Mouse (Mus musculus) gastrocnemius, postnatal 36 days (tissue): Measurements from ENCODE around the gene Sema4d. TPM values are rescaled to one million over a fixed set of nuclear protein-coding genes. Genes with fewer than 3 reads are reported as not detected.

Experiments
- DNase-seq, 2 experiments: peaks; one replicate each; pipeline ENCODE4 v3.0.0; 2022
- intact Hi-C: fragments of 180-260 bp; cut with DNase I; formaldehyde crosslinking; loops from one replicate; pipeline ENCODE4 v1.15.1; 2025
- total RNA-seq, 2 experiments: library from RNA; stranded (reverse); gene quantifications; 2 replicates each; pipeline ENCODE4 v1.2.3; 2021

Gene Sema4d
- total RNA-seq, 2 experiments from 2014 or later: 123 to 134 TPM

GRCm38 (mm10) chr13:51736007-51736911, 57.3 kb downstream of the Sema4d start:
- intact Hi-C loops: no loop called here
- DNase-seq: no peak

- no peak for DNase-seq
- intact Hi-C loops: loop anchor here (5.0 kb wide), 2 partner anchors 38 to 58 kb away; partner anchors contain the start of gene Sema4d
Measured at GRCm38 (mm10) chr13:51734556-51734955, 59.0 kb downstream of the Sema4d start.

GRCm38 (mm10) chr13:51732097-51732664, 61.4 kb downstream of the Sema4d start:
- no peak for DNase-seq
- intact Hi-C loops: loop anchor here (5.0 kb wide), 2 partner anchors 40 to 60 kb away; partner anchors contain the start of gene Sema4d

- DNase-seq: peak in 1 of 2 experiments; percentile 63
- intact Hi-C loops: loop anchor here (5.0 kb wide), 2 partner anchors 41 to 61 kb away; partner anchors contain the start of gene Sema4d
Measured at GRCm38 (mm10) chr13:51731474-51731873, 62.1 kb downstream of the Sema4d start.

- no peak for DNase-seq
- intact Hi-C loops: loop anchor here (5.0 kb wide), 2 partner anchors 42 to 62 kb away; partner anchors contain the start of gene Sema4d
Measured at GRCm38 (mm10) chr13:51729887-51730361, 63.6 kb downstream of the Sema4d start.

- intact Hi-C loops: no loop called here
- DNase-seq: no peak
Measured at GRCm38 (mm10) chr13:51727364-51727763, 66.2 kb downstream of the Sema4d start.

GRCm38 (mm10) chr13:51725926-51726574, 67.5 kb downstream of the Sema4d start:
- intact Hi-C loops: no loop called here
- DNase-seq: no peak

GRCm38 (mm10) chr13:51725446-51725845, 68.1 kb downstream of the Sema4d start:
- intact Hi-C loops: no loop called here
- no peak for DNase-seq

GRCm38 (mm10) chr13:51724566-51724965, 69.0 kb downstream of the Sema4d start:
- no peak for DNase-seq

GRCm38 (mm10) chr13:51723114-51723513, 70.4 kb downstream of the Sema4d start:
- DNase-seq: no peak
- intact Hi-C loops: no loop called here

More at GRCm38 (mm10) chr13:51724566-51724965, 69.0 kb downstream of the Sema4d start:
- intact Hi-C loops: no loop called here

GRCm38 (mm10) chr13:51720556-51720955, 73.0 kb downstream of the Sema4d start:
- intact Hi-C loops: no loop called here

GRCm38 (mm10) chr13:51719256-51719655, 74.3 kb downstream of the Sema4d start:
- intact Hi-C loops: no loop called here

More at GRCm38 (mm10) chr13:51720556-51720955, 73.0 kb downstream of the Sema4d start:
- no peak for DNase-seq

GRCm38 (mm10) chr13:51716350-51717263, 76.9 kb downstream of the Sema4d start:
- DNase-seq: no peak
- intact Hi-C loops: no loop called here

More at GRCm38 (mm10) chr13:51719256-51719655, 74.3 kb downstream of the Sema4d start:
- no peak for DNase-seq

- DNase-seq: no peak
- intact Hi-C loops: no loop called here
Measured at GRCm38 (mm10) chr13:51712022-51712421, 81.5 kb downstream of the Sema4d start.

GRCm38 (mm10) chr13:51710738-51711137, 82.8 kb downstream of the Sema4d start:
- no peak for DNase-seq
- intact Hi-C loops: no loop called here

- intact Hi-C loops: no loop called here
- no peak for DNase-seq
Measured at GRCm38 (mm10) chr13:51705882-51706854, 87.4 kb downstream of the Sema4d start.

- intact Hi-C loops: no loop called here
- no peak for DNase-seq
Measured at GRCm38 (mm10) chr13:51703893-51704292, 89.7 kb downstream of the Sema4d start.

- intact Hi-C loops: no loop called here
- DNase-seq: no peak
Measured at GRCm38 (mm10) chr13:51698318-51698717, 95.2 kb downstream of the Sema4d start.
